Mouse (Mus musculus) forelimb bud, embryonic 11.5 days (tissue): ENCODE measurements at regions not wholly inside any gene's neighbourhood (a gene's known extent, or its start where the extent isn't known, plus 50 kb on each side); places are given as distances from the start of the nearest gene placed in this dataset.
A peak's percentile ranks its signal among the peaks of the same experiment; 100 is the strongest.

ENCODE experiments used
- DNase-seq: peaks from one replicate; pipeline ENCODE4 v3.0.0-alpha.2; 2012; ENCODE audit warnings: low read depth, low spot score

DNA sequence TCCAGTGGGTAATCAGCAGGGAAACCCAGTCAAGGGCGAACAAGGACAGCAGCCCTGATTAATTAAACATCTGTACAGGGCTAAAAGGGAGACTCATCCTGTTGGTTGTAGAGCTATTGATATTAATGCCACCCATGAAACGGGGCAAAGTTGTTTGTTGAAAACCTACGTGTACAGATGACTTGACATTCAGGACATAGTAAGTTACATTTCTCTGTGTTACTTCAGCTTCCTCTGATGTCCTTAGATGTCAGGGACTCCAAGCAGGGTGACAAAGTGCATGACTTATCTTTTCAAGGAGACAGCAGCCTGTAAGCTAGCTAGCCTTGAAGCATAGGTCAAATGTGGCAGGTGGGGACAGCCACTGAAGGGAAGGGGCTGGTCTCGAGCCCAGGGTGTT lies 390.5 kb downstream of the Ccdc171 start:
- no peak for DNase-seq

- DNase-seq = no peak
These were observed 391.7 kb downstream of the Ccdc171 start for GRCm38 (mm10) chr4:83917009-83917408.

- peak; percentile 42 for DNase-seq
These were observed 392.7 kb downstream of the Ccdc171 start for GRCm38 (mm10) chr4:83918093-83918492.

DNA sequence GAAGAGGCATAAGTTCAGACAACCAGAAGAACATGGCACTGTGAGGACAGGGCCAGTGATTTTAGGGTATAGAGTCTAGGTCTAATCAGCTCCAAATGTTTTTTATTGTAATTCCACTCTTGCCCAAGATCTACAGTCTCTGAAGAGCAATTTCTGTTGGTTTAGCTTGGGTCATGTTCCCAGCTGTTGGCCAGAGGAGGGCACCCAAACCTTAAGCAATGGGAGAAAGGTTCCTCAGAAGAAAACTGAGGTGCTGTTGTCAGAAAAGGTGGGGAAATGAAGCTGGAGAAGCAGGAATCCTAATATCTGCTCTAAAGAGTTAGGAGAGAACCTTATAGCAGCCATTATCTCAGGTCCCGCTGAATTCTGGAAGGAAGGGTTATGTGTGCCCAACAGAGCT lies 393.7 kb downstream of the Ccdc171 start:
- no peak for DNase-seq

GRCm38 (mm10) chr4:83925118-83925842 lies 399.9 kb downstream of the Ccdc171 start:
- DNase-seq = no peak

GRCm38 (mm10) chr4:83926195-83926731 lies 400.9 kb downstream of the Ccdc171 start:
- DNase-seq = no peak

- no peak for DNase-seq
These were observed 406.7 kb downstream of the Ccdc171 start for GRCm38 (mm10) chr4:83931897-83932654.

GRCm38 (mm10) chr4:83941693-83942092 lies 416.3 kb downstream of the Ccdc171 start:
- no peak for DNase-seq

DNA sequence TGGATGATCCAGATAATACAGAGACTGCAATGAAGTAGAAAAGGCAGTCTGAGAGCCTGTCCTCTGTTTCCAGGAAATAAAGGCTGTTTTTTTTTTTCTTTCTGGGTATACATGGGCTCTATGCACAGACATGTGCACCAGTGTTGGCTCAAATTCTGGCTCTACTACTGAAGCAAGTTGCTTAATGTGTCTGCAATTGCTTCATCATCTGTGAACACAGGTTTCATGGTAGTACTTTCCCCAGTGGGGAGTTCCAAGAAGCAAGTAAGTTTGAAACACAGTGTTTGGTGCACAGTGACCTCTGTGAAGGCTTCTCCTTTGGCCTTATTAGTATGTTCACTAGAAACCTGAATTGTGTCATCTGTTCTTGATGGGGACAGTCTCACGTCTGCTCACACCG lies 424.3 kb downstream of the Ccdc171 start:
- no peak for DNase-seq

- DNase-seq = no peak
These were observed 425.6 kb downstream of the Ccdc171 start for GRCm38 (mm10) chr4:83950809-83951409.

GRCm38 (mm10) chr4:83956252-83956904 lies 431.0 kb downstream of the Ccdc171 start:
- DNase-seq = no peak

DNA sequence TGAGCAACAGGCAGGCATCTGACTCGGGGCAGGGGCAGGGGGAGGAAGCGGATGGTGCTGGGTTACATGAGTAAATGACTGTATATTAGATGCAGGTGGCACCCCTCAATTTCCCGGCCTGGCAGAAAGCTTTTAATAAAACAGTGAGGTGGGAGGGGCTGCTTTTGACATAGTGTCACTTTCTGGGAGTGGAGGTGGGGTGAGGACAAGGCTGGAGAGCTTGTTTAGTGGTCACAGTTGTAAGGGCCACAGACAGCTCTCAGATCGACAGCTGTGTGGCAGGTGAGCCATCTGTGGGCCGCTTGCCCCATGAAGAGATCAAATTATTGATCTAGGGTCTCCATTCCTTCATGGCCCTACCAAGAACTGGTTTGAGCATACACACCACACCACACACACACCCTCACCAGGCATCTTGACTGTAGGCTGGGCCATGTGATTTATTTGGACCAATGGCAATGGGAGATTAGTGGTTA lies 431.9 kb downstream of the Ccdc171 start:
- DNase-seq = peak; percentile 61

GRCm38 (mm10) chr4:83966898-83967297 lies 441.6 kb downstream of the Ccdc171 start:
- no peak for DNase-seq

GRCm38 (mm10) chr4:83973162-83973561 lies 447.8 kb downstream of the Ccdc171 start:
- no peak for DNase-seq

GRCm38 (mm10) chr4:83974214-83975012 lies 449.1 kb downstream of the Ccdc171 start:
- DNase-seq = no peak

DNA sequence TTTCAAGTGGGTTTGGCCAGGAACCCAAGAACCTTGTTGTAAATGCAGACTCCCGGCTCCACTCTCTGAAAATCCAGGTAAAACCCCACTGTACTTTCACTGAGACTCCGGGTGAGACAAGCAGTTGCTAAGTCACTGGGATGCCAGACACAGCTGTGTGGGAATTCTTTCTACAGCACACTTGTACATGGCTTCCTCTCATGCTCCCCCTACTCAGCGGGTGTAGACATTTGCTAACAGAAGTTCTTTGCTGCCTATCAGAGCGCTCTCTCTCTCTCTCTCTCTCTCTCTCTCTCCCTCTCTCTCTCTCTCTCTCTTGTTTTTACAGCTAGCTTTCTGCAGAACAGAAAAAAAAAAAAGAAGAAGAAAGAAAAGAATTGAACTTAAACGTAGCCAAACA lies 450.2 kb downstream of the Ccdc171 start:
- no peak for DNase-seq

GRCm38 (mm10) chr4:83976067-83976466 lies 450.7 kb downstream of the Ccdc171 start:
- peak; percentile 74 for DNase-seq

- DNase-seq = no peak
These were observed 453.7 kb downstream of the Ccdc171 start for GRCm38 (mm10) chr4:83979088-83979487.

GRCm38 (mm10) chr4:83984671-83985391 lies 459.5 kb downstream of the Ccdc171 start:
- no peak for DNase-seq

- no peak for DNase-seq
These were observed 460.1 kb downstream of the Ccdc171 start for GRCm38 (mm10) chr4:83985451-83985850.
